In genomic region chr3:101131772-101132171, GRCm38 (mm10) we compare ENCODE assay signal across 26 mouse cellular contexts. TPM values are rescaled to one million over a fixed set of nuclear protein-coding genes. Genes with fewer than 3 reads are reported as not detected.
"Had no signal": no experiment of that assay in that cellular context is flagged by ENCODE, and none has a peak within 500 bp of the region (broad histone marks: within the 10 kb centered on the region; RNA-seq: fewer than 3 reads in every experiment).

No protein-coding gene starts in this region.

- ATAC-seq: forebrain, embryonic 16.5 days; hindbrain, embryonic 16.5 days; inflammation-experienced regulatory T-cells, adult 6 months; intestine, embryonic 16.5 days had no signal

- DNase-seq: gastrocnemius, adult 2 months; gastrocnemius, postnatal 10 days; gastrocnemius, postnatal 25 days; heart, postnatal 14 days; heart, postnatal 4 days; kidney, adult 18-20 months; kidney, adult 8-10 months; kidney, postnatal 10 days; kidney, postnatal 25 days; kidney, postnatal 4 days; liver had no signal

- H3K36me3 ChIP-seq: heart, embryonic 13.5 days; heart, embryonic 15.5 days; hindbrain, embryonic 10.5 days; hindbrain, embryonic 12.5 days; limb, embryonic 10.5 days; limb, embryonic 12.5 days had no signal

- H3K4me3 ChIP-seq: gastrocnemius, adult 2 months; heart, embryonic 13.5 days; heart, embryonic 15.5 days; hindbrain, embryonic 10.5 days; hindbrain, embryonic 12.5 days; layer of hippocampus, adult 2 months; left cerebral cortex, adult 2 months; limb, embryonic 10.5 days; limb, embryonic 12.5 days had no signal

- H3K4me2 ChIP-seq: heart, embryonic 11.5 days; heart, embryonic 13.5 days; heart, embryonic 15.5 days; hindbrain, embryonic 12.5 days; hindbrain, embryonic 14.5 days; limb, embryonic 12.5 days had no signal

- H3K27me3 ChIP-seq: heart, embryonic 13.5 days; heart, embryonic 15.5 days; limb, embryonic 12.5 days had no signal

- H3K9me3 ChIP-seq: heart, embryonic 13.5 days; heart, embryonic 15.5 days; hindbrain, embryonic 10.5 days; hindbrain, embryonic 12.5 days; limb, embryonic 10.5 days; limb, embryonic 12.5 days had no signal

- H3K9ac ChIP-seq: heart, embryonic 13.5 days; heart, embryonic 15.5 days; hindbrain, embryonic 12.5 days; hindbrain, embryonic 14.5 days; limb, embryonic 12.5 days had no signal

- H3K27ac ChIP-seq: heart, embryonic 13.5 days; heart, embryonic 15.5 days; hindbrain, embryonic 10.5 days; hindbrain, embryonic 12.5 days; hindbrain, embryonic 14.5 days; layer of hippocampus, adult 2 months; left cerebral cortex, adult 2 months had no signal

RNA-seq across cellular contexts. Expression of gene Ptgfrn, which starts 21.7 kb away (rescaled TPM):
- total RNA-seq: granulocyte monocyte progenitor cell, adult 5-6 weeks had no signal
